Mouse (Mus musculus) heart, adult 2 months (tissue): ENCODE data around the gene Uba5. TPM values are rescaled to one million over a fixed set of nuclear protein-coding genes. Genes with fewer than 3 reads are reported as not detected.

ENCODE experiments used
- DNase-seq, 2 experiments: peaks; one replicate each; pipeline ENCODE4 v3.0.0; 2021
- H3K27ac ChIP-seq: fragments of 200-600 bp; 2 replicates; pipeline ENCODE4 v1.8.1; 2022
- H3K27me3 ChIP-seq: fragments of 200-500 bp; 2 replicates; pipeline ENCODE4 v1.6.1; 2012; ENCODE audit warnings: mild to moderate bottlenecking, low read length, inconsistent platforms, mixed read lengths; ENCODE audit not compliant: control insufficient read depth, insufficient read depth
- H3K36me3 ChIP-seq: fragments of 200-500 bp; 2 replicates; pipeline ENCODE4 v1.6.1; 2012; ENCODE audit warnings: low read length, inconsistent platforms; ENCODE audit not compliant: control insufficient read depth, insufficient read depth
- H3K4me1 ChIP-seq: fragments of 200-500 bp; 2 replicates; pipeline ENCODE4 v1.6.1; 2011; ENCODE audit warnings: low read length; ENCODE audit not compliant: control insufficient read depth, insufficient read depth
- H3K4me3 ChIP-seq: fragments of 200-600 bp; 2 replicates; pipeline ENCODE4 v1.8.1; 2022
- H3K79me2 ChIP-seq: fragments of 200-500 bp; replicated peaks from 2 replicates; pipeline ENCODE4 v1.6.1; 2012; ENCODE audit warnings: mild to moderate bottlenecking, inconsistent platforms, low read length, moderate library complexity, mixed read lengths; ENCODE audit not compliant: control insufficient read depth, insufficient read depth
- H3K9ac ChIP-seq: fragments of 200-500 bp; 2 replicates; pipeline ENCODE4 v1.6.1; 2012; ENCODE audit warnings: low read depth, mild to moderate bottlenecking, control low read depth, inconsistent platforms, low read length, mixed read lengths
- CTCF ChIP-seq: fragments of 200-600 bp; IDR thresholded peaks from 2 replicates; pipeline ENCODE4 v1.8.1; 2022; ENCODE audit warnings: antibody characterized with exemption, mild to moderate bottlenecking, moderate library complexity
- EP300 ChIP-seq: fragments of 200-500 bp; IDR thresholded peaks from 2 replicates; pipeline ENCODE4 v1.6.1; 2011; ENCODE audit warnings: low read depth, low read length, control low read depth; ENCODE audit not compliant: insufficient read depth
- POLR2A ChIP-seq: fragments of 200-500 bp; IDR thresholded peaks from 2 replicates; pipeline ENCODE4 v1.6.1; 2011; ENCODE audit warnings: mild to moderate bottlenecking, low read depth, low read length, control low read depth; ENCODE audit not compliant: insufficient read depth
- WGBS: fragments of 180-500 bp; shearing (Covaris S2); methylation state at CpG from one replicate; pipeline ENCODE4 v1.1.7; 2018; 5-methylcytosine and 5-hydroxymethylcytosine counted together
- intact Hi-C: fragments of 180-260 bp; cut with DNase I; formaldehyde crosslinking; loops from one replicate; pipeline ENCODE4 v1.15.1; 2025
- long read RNA-seq: library from polyadenylated mRNA; stranded (forward); transcript quantifications from one replicate; pipeline ENCODE4 v2.0.0, GENCODE M21; 2021
- polyA plus RNA-seq: library from polyadenylated mRNA; depleted of rRNA; stranded (reverse); fragments of >200 nt; gene quantifications from 2 replicates; pipeline ENCODE4 v1.2.3, GENCODE M21; 2012; rRNA removed
- total RNA-seq, 2 experiments: library from RNA; stranded (reverse); gene quantifications; 2 replicates each; pipeline ENCODE4 v1.2.3; 2021

The Uba5 gene
- 10 to 100 TPM; 14.8 to 16.0 TPM for total RNA-seq
- polyA plus RNA-seq = 11.4 and 22.0 TPM in 2 replicates
- long read RNA-seq, transcript Uba5-201 (12 exons, 2,404 nt) = major isoform, 15 of 17 reads
- long read RNA-seq, partial matches to known transcripts = 0 of 17 reads
- long read RNA-seq, other reads (novel, unspliced or antisense) = 2 of 17 reads

DNA sequence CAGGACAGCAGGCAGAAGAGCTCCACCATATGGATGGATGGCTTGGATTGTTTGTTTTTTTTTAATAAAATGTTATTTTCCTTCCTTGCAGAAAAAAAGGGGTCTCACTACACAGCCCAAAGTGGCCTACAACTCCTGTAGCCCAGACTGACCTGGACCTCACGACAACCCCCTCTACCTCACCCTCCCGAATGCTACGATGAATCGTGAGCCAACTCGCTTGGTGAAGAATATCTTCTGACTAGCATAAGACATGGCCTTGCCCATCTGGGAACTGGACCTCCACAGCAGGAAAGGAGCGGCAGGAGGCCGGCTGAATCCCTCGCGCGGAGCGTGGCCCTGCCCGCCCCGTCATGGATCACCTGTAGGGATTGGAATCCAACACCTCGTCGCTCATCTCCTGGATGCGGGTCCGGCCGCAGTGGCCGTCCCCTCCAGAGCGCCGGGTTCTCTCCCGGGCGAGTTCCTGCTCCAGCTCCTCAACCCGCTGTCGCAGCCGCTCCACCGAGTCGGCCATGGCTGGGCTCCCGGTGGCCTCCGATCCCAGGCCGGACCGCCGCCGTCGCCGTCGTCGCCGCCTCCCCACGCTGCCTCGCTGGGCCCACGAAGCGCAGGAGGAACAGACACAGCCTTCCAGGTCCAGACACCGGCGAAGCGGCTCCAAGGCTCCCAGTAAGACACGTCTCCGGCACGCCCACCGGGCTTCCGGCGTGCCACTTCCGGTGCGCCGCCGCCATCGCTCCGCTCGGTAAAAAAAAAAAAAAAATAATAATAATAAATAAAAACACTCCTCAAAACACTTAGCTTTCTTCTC is at the start of gene Uba5:
Uba5 (minus strand) TSS at position 705 of the 814 bp plus-strand sequence.
- intact Hi-C loops = loop anchor here (2.0 to 5.0 kb wide), 2 partner anchors 60 to 1332 kb away; partner anchors contain the start of genes Aste1, Nek11 and Nphp3
- peak; percentile 82 to 83 for DNase-seq

DNA sequence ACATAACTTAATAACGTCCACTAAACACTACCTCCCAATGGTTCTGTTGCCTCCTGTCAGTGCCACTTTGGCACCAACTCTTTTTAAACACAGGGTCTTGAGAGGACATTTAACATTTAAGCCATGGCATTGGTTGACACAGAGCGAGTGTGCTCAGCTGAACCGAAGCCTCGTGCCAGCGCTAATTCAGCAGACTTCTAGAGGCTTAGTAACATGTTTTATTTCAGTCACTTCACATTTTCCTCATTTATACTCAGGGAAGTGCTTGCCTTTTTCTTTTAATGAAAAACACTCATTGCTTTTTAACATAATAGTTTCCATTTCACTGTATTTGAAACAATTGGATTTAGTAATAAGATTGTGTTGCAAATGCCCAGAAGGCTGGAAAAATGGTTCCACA is 46.2 kb upstream of the Uba5 start:
- H3K9ac ChIP-seq = no peak overlapping the region
- H3K4me3 ChIP-seq = no peak overlapping the region
- no peaks in the 10 kb centered on the region for H3K27me3 ChIP-seq
- no peak overlapping the region for H3K27ac ChIP-seq
- no peaks in the 10 kb centered on the region for H3K79me2 ChIP-seq
- WGBS = 88% methylated on average over 5 of the region's 5 CpGs
- H3K4me1 ChIP-seq = peaks cover 3% of the 10 kb centered on the region
- TF ChIP-seq EP300 (no peak), POLR2A (no peak)
- DNase-seq = no peak
- H3K36me3 ChIP-seq = no peaks in the 10 kb centered on the region
- intact Hi-C loops = no loop called here

More for the DNA sequence above, at the start of gene Uba5:
- TF ChIP-seq EP300 (no peak), CTCF (no peak), POLR2A (peak; percentile 7; the same call in 1 of the 2 replicates)
- H3K4me1 ChIP-seq = peaks cover 3% of the 10 kb centered on the region
- no peaks in the 10 kb centered on the region for H3K27me3 ChIP-seq
- no peaks in the 10 kb centered on the region for H3K36me3 ChIP-seq
- H3K27ac ChIP-seq = peak within 1 kb of the TSS; percentile 95
- H3K9ac ChIP-seq = peak within 1 kb of the TSS; percentile 87
- H3K4me3 ChIP-seq = peak within 1 kb of the TSS; percentile 100
- 0% methylated on average over 59 of the region's 59 CpGs for WGBS
- peaks cover 9% of the 10 kb centered on the region for H3K79me2 ChIP-seq

DNA sequence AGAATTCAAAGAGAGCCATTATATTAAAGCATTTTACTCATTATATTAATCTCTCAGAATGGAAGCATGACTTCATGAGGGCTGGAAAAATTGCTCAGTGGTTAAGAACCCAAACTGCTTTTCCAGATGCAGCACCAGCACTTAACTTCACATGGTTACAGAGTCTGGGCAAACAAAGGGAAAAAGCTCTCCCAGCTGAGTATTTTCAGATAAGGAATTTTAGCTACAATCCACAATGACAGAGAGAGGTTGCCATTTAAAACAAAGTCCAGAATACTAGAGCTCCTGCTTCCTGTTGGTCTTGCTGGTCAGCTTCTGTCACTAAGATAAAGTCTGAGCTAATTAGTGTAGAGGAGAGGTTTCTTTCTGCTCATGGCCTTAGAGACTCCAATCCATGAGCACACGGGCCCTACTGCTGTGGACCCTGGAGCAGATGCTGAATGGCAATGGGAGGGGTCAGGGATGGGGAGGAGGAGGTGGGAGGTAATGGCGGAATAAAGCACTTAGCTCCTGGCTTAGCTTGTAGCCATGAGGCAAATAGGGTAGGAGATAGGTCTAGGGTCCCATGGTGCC is 45.7 kb upstream of the Uba5 start:
- Histone ChIP-seq H3K36me3 (no peaks in the 10 kb centered on the region), H3K27ac (no peak overlapping the region), H3K79me2 (no peaks in the 10 kb centered on the region), H3K4me1 (peaks cover 3% of the 10 kb centered on the region), H3K4me3 (no peak overlapping the region), H3K27me3 (no peaks in the 10 kb centered on the region), H3K9ac (no peak overlapping the region)
- WGBS = 43% methylated on average over 2 of the region's 2 CpGs
- intact Hi-C loops = no loop called here
- TF ChIP-seq POLR2A (no peak), CTCF (no peak), EP300 (0 out of 2 replicates have a peak, but pooled peaks have one; percentile 16)
- no peak for DNase-seq

DNA sequence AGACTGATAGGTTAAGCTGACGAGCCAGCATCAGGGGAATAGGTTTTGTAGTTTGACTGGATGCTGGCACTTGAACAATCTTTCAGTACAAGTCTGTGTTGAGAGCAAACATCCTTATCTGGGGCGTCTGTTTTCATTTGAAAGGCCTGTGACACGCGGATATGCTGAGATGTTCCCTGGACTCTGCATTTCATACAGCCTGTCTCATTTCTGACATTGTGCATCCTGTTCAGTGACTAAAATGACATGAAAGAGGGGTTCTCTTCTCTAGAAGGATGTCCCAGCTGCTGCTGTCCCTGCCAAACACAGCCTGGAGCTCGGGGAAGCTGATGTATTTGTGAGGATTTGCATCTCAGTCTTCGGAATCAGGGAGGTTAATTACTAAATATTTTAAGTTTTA is 44.5 kb upstream of the Uba5 start:
- H3K36me3 ChIP-seq = no peaks in the 10 kb centered on the region
- intact Hi-C loops = no loop called here
- H3K4me3 ChIP-seq = no peak overlapping the region
- no peak overlapping the region for H3K27ac ChIP-seq
- no peaks in the 10 kb centered on the region for H3K27me3 ChIP-seq
- no peak overlapping the region for H3K9ac ChIP-seq
- H3K4me1 ChIP-seq = peaks cover 2% of the 10 kb centered on the region
- no peak for DNase-seq
- TF ChIP-seq POLR2A = no peak
- no peak for TF ChIP-seq CTCF
- TF ChIP-seq EP300 = no peak
- H3K79me2 ChIP-seq = no peaks in the 10 kb centered on the region
- 41% methylated on average over 6 of the region's 6 CpGs for WGBS

DNA sequence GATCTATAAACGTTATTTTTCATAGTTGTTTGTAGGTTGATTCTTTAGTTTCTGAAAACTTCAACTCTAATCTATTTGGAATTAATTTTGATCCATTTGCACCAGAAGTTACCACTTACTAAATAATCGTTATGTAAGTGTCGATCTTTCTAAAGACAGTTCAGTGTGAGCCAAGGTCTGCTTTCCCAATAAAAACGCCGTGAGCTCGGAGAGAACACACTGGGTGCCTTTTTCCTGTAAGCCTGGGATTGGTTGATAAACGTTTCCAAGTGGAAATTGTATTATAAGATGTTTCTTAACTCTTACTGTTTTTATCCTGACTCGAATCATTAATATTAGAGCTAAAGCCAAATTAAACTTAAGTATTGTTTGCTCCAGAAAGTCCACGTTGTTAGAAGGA is 44.0 kb upstream of the Uba5 start:
- Histone ChIP-seq H3K4me1 (peaks cover 2% of the 10 kb centered on the region), H3K36me3 (no peaks in the 10 kb centered on the region), H3K79me2 (no peaks in the 10 kb centered on the region), H3K27me3 (no peaks in the 10 kb centered on the region), H3K4me3 (no peak overlapping the region), H3K9ac (no peak overlapping the region), H3K27ac (no peak overlapping the region)
- intact Hi-C loops = no loop called here
- TF ChIP-seq CTCF = no peak
- no peak for TF ChIP-seq EP300
- no peak for TF ChIP-seq POLR2A
- no peak for DNase-seq
- WGBS = 45% methylated on average over 9 of the region's 9 CpGs

DNA sequence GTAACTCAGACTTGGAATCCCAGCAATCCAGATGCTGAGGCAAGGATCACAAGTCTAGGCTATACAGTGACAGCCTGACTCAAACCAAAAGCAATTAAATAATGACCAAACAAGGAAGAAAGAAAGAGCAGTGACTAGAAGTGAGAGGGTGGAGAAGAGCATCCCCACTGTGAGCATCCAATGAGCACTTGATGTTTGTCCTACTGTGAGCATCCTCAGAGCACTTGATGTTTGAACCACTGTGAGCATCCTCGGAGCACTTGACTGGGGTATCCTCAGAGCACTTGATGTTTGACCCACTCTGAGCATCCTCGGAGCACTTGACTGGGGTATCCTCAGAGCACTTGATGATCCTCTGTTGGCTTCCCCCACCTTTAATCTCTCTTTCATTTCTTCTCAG is 42.1 kb upstream of the Uba5 start:
- Histone ChIP-seq H3K79me2 (no peaks in the 10 kb centered on the region), H3K9ac (no peak overlapping the region), H3K27me3 (no peaks in the 10 kb centered on the region), H3K4me1 (peaks cover 2% of the 10 kb centered on the region), H3K36me3 (no peaks in the 10 kb centered on the region), H3K27ac (no peak overlapping the region), H3K4me3 (no peak overlapping the region)
- intact Hi-C loops = no loop called here
- no peak for TF ChIP-seq CTCF
- no peak for TF ChIP-seq EP300
- no peak for TF ChIP-seq POLR2A
- no peak for DNase-seq
- WGBS = 93% methylated on average over 2 of the region's 2 CpGs
